Mouse (Mus musculus): Measurements from ENCODE around the gene Cdh15. TPM values are rescaled to one million over a fixed set of nuclear protein-coding genes. Genes with fewer than 3 reads are reported as not detected.

Gene Cdh15
- polyA plus RNA-seq (2017; shearing (Covaris generic)), result under 1 TPM in 2 of 3 experiments, not detected in 1; 0.67 to 0.81 TPM

DNA sequence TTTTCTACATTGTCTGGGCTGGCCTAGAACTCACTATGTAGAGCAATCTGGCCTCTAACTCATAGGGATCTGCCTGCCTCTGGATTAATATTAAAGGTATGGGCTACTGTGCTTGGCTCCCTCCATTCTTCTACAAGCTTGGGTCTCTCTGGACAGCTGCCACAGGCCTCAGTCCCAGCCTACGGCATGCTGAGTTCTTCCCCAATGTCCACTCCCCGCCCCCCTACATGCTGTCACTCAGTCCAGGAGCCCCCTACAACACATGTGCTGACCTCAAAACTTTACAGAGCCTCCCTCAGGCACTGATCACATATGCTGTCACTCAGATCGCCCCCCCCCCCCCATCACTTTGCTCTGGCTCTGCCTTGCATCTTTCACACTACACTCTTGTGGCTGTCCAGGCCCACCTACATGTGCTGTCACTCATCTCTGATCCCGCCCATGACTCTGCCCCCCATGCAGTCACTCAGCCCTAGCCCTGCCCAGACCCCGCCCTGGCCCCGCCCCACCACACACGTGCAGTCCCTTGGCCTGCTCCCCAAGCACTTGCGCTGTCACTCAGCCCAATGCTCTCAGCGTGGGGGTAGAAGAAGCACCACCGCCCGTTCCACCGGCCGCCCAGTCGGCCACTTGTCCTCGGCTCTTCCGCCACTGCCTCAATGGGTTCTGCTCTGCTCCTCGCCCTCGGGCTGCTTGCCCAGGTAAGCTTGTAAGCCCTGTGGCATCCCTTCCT is at the start of gene Cdh15:
Gene Cdh15 (plus strand): TSS at position 138 of the 733 bp plus-strand sequence.
- ATAC-seq, result no peak

DNA sequence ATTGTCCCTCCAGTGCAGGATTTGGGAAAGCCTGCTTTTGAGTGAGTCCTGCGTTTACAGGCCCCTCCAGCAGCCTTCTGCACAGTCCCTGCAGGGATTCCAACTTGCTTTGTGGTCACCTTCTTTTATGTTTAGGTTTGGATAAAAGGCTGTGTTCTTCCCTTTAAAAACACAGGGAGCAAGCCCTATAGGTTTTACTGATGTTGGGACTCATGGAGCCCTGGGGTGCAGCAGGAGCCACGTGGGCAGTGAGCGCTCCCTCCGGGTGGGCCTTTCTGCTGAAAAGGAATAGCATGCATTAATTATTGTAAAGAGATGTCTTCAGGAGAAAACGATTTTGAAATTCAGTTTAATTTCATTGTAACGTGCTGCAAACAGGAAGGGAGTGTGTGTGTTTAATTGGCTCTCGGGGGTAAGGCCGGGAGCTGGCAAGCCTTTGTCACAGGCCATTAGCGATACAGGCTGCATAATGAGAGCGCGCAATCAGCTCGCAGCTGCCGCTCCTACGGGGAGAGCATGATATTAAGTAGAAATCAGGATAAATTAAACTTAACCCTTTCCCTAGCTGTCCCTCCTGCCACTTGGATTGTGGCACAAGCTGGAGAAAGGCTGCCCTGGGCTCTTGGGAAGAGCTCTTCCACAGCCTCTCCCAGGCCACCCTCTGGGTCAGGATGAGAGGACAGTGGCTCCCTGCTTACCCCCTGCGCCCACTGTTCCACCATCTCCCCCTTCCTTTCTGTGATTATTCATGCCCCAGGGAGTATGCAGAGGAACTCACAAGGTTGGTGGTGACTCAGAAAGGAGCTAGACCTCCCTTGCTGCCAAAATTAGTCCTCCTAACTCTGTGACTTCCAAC is 43.6 kb upstream of the Cdh15 start:
- no peak for ATAC-seq

DNA sequence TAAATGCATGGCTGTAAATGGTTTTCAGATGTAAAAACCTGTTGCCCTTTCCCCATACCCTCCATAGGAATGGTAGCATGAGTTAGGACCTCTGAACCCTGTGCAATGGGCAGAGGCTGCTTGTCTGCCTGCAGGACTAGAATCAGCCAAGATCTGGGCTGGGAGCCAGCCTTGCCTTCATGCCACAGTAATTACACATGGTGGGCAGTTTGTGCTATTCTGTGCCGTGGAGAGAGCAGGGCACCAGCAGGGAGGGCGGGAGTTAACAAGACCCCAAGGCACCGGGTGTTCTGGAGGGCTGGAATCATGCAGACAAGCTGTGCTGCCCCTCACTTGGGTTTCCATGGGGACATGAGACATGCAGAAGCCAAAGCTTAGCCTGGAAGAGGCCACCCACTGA is 42.4 kb upstream of the Cdh15 start:
- no peak for ATAC-seq

DNA sequence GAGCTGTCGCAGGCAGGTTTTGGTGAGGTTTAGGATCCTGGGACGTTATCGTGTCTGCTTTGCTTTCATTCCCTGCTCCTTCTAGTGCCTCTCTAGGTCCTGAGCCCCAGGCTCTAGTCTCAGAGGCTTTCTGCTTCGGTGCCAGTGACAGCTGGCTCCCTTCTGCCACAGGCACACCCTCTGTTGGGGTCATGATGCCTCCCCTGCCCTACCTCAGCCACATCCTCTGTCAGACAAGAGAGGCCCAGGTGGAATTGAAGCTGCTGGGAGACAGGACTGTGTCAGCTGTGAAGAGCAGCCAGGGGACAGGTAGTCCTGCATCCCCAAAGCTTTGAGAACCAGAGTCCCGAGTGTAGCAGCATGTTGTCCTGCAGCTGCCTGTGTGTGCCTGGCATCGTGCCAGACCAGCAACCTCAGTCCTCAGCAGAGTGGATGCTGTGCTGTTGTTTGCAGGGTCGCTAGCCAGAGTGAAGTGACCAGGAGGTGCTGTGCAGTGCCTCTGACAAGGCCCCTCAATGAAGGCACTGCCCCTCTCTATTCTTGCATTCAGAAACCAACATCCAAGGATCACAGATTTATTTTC is 40.7 kb upstream of the Cdh15 start:
- ATAC-seq, result no peak

DNA sequence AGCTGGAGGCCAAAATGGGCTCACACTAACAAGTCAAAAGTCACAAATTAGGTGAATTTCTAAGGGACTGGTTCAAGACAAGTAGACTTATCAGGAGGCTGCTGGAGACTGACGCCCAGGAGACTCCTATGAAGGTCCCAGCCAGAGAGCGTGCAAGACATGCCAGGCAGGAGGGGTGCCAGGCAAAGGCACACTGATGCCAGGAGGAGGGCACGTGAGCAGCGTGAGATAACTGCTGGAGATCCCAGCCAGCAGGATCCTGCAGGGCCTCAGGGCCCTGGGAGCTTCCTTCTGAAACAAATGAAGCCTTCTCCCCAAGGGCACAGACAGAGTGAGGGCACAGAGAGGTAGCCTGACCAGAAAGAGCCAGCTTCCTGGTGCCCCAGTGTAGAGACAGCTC is 39.9 kb upstream of the Cdh15 start:
- no peak for ATAC-seq

DNA sequence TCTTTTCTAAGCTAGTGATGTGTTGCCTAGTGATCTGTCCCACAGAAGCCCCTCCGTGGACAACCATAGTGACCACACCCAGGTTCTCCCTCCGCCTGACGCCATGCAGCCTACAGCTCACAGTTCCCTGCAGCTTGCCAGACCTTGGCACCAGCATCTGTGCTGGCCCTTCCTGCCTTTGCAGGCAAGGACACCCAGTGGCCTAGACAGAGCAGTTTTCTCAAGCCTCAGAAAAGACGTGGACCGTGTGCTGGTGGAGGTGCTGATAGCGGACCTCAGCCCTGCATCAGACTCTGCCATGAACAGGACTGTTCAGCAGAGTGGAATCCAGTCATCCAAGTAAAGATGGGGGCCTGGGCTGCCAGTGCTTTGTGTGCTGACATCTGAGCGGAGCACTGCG is 37.4 kb upstream of the Cdh15 start:
- no peak for ATAC-seq

DNA sequence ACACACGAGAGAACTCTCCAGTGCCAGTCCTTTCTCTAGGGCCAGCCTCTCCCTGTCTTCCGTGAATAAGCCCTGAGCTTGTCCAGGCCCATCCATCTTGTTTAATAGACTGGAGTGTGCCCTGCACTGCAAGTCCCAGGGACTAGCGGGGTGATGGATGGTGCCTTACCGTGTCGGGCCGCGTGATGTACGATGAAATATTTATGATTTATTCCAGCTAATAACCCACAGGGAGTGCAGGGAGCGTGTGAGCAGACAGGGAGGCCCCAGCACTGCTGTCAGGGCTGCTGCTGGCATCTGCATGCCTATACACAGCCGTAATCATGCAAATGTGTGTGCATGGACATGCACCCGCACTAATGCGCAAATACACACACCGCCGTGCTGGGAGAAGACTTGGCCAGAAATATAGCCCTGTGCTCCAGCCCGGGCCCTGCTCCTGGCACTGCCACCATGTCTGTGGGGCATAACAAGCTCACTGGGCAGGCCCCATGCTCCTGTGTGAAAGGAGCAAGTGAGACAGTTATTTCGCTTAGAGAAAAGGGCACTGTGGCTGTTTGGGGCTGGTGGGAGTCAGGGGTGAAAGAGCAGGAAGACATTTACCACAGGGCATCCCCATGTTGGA is 35.8 kb upstream of the Cdh15 start:
- ATAC-seq, result no peak

DNA sequence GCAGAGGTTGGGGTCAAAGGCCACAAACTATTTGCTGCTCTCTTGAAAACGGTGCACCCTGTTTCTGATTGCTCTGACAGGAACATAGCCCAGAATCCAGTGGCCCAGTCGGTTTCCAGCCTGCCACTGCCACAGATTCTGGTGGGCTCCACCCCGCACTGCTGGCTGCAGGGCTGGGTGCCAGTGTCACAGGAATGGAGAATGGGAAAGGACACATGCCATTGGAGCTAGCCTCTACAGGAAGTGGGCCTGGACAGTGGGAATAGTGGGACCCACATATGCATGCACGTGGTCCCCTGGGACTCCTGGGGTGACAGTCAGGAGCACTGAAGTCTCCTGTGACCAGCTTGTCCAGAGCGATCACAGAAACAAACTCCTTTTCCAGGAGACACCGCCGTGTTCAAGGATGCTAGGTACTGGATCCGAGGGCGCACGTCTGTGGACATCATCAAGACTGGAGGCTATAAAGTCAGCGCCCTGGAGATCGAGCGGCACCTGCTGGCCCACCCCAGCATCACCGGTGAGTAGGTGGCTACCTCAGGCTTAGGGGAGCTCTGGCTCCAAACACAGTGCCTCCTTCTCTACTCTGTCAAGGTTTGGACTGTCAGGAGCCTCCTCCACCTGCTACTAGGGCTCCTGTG is 35.0 kb upstream of the Cdh15 start:
- ATAC-seq, result no peak

DNA sequence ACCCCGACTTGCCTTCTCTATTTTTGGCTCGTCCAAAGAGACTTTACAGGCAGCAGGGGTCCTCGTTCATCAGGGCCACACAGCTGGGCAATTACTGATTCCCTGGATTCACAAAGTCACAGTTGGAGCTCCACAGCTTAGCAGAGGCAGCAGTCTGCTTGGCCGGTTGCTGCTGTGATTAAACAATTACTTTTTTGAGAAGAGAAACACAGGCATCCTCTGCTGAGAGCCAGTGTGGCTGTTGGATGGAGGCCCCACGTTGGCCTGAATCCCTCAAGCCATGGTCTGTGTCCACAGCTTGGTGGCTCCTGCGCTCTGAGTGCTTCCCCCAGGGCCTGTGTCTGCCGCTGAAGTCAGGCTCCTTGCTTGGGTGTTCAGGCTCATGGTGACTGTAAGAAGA is 33.2 kb upstream of the Cdh15 start:
- no peak for ATAC-seq

DNA sequence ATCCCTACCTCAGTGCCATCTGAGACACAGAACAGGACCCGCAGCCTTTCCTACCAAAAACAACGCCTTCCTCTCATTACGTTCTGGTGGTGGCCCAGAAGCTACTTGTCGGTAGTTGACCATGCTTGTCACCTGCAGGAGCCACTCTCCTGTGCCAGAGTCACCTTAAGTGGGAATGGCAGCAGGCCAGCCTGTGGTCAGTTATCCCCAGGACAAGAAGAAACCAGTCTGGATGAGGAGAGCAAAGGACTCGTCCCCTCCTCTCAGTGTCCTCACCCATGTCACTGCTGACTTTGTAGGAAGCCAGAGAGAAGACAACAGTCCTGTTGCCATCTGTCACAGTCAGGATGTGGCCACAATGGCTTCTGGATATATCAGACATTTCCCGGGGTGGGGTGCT is 30.8 kb upstream of the Cdh15 start:
- no peak for ATAC-seq

DNA sequence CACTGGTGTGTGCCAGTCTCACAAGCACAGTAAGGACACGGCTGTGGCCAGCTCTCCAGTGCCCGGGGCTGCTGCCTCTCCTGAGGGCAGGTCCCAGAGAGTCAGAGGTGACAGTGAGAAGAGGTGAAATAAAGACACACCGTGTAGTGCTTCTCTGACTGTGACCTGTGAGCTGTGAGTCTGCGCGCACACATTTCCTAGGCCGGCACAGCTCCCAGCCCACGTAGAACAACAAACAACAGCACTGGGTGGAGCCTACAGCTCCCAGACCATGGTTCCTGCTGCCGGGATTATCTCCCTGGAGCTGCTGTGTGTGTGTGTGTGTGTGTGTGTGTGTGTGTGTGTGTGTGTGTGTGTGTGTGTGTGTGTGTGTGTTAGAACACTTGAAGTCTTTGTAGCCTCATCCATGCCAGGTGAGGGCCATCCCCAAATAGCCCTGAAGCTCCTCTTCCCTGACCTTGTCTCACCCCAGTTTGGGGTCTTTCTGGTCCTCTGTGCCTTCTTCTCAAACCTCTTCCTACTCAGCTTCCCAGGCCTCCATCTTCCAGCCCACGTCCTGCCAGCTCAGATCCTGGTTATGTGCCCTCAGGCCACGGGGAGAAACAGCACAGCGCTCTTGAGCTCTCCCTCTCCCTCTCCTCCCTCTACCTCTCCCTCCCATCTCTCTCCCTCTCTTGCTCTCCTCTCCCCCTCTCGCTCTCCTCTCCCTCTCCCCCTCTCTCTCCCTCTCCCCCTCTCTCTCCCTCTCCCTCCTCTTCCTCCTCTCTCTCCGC is 29.9 kb upstream of the Cdh15 start:
- ATAC-seq, result no peak

DNA sequence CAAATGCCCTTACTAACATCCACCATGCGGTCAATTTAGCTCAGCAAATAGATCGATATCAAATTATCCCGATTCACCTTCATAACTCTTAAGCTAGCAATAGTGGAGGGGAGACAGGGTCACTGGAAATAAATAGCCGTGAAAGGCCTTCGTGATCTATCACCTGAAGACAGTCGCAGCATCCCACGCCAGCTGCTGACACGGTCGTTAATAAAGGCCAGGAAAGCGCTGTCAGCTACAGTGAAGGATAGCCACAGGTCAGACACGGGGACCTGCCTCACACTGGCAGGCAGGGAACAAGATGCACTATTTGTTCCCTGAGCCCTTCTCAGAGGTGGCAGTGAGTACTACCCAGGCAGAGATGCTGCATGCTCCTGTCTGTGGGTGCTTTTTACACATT is 28.0 kb upstream of the Cdh15 start:
- ATAC-seq, result no peak

DNA sequence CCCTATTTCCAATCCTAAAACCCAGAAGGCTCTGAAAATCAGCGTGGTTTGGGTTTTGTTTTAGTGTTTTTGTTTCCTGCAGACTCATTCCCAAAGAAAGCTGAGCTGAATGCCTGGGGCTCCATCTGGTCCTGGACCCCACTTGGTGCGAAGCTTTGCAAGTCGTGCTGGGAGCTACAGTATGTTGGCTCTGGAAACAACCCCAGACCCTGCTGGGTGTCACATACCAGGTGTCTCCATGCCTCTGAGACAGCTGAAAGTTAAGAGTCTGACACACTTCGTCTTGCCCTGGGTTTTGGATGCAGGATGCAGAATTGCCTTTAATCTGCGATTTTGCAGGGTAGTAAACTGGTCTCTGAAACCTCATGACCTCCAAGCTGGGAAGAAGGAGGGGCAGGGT is 23.2 kb upstream of the Cdh15 start:
- ATAC-seq, result no peak

DNA sequence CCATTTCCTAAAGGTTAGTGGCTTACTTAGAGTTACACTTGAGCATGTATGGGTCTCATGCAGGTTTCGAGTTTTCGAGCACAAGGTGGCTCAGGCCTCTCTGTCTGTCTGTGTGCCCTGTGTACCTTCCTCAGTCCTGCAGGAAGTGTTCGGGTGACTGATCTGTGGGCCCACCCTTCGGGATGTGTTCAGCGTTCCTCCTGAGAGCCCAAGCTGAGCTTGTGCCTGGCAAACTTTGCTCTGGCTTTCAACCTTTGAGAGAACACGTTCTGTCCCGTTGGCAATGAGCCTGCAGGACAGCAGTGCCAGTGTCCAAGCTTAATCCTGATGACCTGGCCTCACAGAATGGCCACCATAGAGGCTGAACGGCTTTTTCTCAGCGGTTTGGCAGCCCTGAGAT is 22.8 kb upstream of the Cdh15 start:
- no peak for ATAC-seq

DNA sequence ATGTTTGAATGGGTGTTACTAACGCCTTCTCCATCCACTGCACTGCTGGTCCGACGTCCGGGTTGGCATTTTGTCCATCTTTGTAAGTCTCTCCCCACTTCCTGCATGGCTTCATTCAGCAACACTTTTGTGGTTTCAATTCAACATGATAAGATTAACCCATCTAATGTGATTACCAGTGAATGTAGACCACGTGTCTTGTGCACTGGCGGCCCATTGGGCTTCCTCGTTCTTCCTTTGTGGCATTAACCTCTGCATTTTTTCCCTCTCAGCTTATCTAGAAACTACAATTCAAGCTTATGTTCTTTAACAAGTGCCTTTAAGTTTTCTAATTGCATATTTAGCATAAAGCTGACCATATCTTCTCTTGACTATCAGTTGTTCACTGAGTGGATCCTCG is 22.4 kb upstream of the Cdh15 start:
- ATAC-seq, result no peak

DNA sequence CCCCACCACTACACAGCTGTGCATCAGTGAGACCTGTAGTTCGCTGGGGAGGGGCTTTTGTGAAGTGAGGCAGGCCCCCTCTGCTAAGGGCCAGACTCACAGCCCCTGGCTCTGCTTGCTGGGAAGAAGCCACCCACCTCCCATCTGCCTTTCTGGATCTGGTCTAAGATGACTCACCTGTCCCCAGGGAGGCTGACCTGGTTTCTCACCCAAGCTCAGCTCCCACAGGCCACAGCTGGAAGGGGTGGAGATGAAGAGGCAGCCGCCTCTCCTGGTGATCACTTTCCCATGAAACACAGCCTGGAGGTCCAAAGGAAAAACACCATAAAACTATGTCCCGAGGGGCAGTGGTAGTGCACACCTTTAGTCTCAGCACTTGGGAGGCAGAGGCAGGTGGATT is 18.4 kb upstream of the Cdh15 start:
- no peak for ATAC-seq

DNA sequence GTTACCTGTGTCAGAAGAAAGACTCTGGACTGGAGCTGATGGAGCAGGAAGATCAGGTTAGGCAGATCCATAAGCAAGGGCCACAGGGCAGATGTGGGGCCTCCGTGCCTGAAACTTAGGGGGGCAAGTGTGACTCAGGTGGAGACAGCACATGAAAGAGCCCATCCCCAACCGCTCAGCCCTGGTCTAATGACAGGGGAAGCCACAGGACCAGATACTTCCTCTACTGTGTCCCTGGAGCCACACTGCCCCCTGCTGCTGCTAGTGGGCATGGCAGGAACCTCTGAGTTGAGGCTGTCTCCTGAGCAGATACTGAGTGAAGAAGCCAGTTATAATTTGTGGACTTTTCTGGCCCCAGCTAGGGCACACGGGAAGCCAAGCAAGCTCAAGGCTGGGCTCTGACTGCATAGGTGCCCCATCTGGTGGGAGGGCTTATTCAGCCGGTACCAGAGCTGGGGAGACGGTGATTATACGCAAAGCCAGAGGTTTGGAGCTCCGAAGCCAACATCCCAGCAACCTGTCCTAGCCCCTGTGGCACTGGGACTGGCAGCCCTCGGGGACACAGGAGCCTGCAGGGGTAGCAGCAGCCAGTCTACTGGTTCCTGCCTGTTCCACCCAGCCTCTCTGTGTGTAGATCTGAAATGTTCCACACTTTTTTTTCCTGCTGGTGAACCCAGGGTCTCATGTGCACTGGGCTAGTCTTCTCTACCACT is 17.3 kb upstream of the Cdh15 start:
- ATAC-seq, result peak; percentile 93

DNA sequence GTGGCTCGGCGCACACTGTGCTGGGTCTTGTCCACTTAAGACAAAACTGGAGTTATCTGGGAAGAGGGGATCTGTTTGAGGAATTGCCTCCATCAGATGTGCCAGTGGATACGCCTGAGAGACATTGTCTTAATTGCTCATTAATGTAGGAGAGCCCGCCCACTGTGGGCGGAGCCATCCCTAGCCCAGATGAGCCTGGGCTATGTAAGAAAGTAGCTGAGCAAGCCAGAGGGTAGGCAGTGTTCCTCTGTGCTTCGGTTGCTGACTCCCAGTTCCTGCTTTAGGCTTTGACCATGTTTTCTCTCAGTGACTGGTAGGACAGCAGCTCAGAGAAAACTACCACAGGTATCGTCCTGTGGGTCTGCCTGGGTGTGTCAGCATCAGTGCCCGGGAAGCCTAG is 13.3 kb upstream of the Cdh15 start:
- no peak for ATAC-seq

DNA sequence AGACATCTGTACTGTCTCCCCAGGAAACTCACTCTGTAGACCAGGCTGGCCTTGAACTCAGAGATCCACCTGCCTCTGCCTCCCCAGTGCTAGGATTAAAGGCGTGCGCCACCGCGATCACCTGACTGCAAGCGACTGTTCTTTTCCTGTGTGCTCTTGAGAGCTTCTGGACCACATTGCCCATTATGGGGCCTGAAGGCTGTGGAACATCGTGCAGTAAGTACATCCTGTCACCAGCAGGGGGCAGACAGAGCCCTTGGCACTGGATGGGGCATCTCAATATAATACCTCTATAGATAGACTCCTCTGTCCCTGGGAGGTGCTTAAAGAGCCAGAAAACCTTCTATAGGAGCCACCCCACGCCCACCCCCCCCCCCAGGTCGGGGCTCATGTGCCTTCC is 12.8 kb upstream of the Cdh15 start:
- peak; percentile 60 for ATAC-seq

DNA sequence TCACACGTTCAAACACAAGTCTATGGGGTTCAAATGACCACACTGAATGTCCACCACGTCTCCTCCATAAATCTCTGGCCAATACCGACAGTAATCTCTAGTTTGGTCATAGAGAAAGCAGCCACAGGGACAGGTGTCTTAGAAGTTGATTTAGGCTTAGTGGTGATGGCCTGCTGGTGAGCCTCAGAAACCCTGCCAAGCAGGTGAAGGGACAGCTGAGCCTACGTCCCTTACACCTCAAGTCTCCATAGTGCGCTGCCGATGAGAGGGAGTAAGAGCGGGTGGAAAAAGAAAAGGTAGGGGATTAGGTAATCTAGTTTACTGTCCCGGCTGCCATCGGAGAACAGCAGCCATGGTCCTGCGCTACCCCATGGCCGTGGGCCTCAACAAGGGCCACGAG is 11.6 kb upstream of the Cdh15 start:
- no peak for ATAC-seq

DNA sequence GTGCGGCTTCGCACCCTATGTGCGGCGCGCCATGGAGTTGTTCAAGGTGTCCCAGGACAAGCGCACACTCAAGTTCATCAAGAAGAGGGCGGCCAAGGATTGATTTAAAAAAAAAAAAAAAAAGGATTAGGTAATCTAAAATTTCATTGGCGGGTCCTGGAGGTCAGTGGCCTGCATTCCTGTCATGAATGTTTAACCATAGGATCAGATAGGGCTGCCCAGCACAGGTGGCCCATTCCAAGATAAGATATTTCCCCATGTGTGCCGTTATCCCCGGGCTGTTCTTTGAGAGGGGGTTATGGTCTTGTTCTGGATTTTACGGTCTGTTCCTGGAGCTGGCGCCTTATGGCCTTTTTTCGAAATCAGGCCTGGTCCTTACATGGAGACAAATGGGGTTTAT is 11.1 kb upstream of the Cdh15 start:
- ATAC-seq, result no peak

All from inflammation-experienced regulatory T-cells, adult 6 months (primary cell).